Mouse (Mus musculus): ENCODE data around the gene Snrpg. TPM values are rescaled to one million over a fixed set of nuclear protein-coding genes. Genes with fewer than 3 reads are reported as not detected.

Snrpg gene
- total and polyA plus RNA-seq, 3 experiments = 761 to 1,339 (median 796) TPM

- TF ChIP-seq ETS1 (IDR thresholded peaks at IDR 0.05; ENCODE audit: low read depth, low read length) (no peak), MXI1 (IDR thresholded peaks at IDR 0.05; ENCODE audit: low read depth, low read length) (no peak), ELF1 (IDR thresholded peaks at IDR 0.05; ENCODE audit: low read depth, low read length) (0 out of 2 replicates have a peak, but pooled peaks have one; percentile 59), MAFK (IDR thresholded peaks at IDR 0.05; ENCODE audit: borderline replicate concordance, low read depth, low read length) (peak; percentile 99), NRF1 (IDR thresholded peaks at IDR 0.05; ENCODE audit: insufficient read depth, low read depth, low read length, poor library complexity, severe bottlenecking) (no peak), TBP (IDR thresholded peaks at IDR 0.05; ENCODE audit: low read depth, low read length) (peak; percentile 100), MEF2A (IDR thresholded peaks at IDR 0.05; ENCODE audit: extremely low read depth, insufficient replicate concordance, low read depth, low read length, poor library complexity, severe bottlenecking) (no peak), MAZ (IDR thresholded peaks at IDR 0.05; ENCODE audit: low read depth, low read length) (no peak)
- Histone ChIP-seq H3K27ac (ENCODE audit: control insufficient read depth, low read depth, low read length) (peak overlapping the region; percentile 9; the same call in 1 of the 2 replicates), H3K79me2 (ENCODE audit: control insufficient read depth, insufficient read depth, low read length, poor library complexity) (peaks cover 25% of the 10 kb centered on the region), H3K9ac (ENCODE audit: control insufficient read depth, low read depth, low read length, poor library complexity, severe bottlenecking) (peak overlapping the region; percentile 67), H3K27me3 (ENCODE audit: control insufficient read depth in 1 of 2, insufficient read depth in 2 of 2, low read length in 2 of 2) (no peaks in the 10 kb centered on the region), H3K4me1 (ENCODE audit: control insufficient read depth in 1 of 2, insufficient read depth in 2 of 2, low read length in 2 of 2) (peaks cover 0 to 8% of the 10 kb centered on the region in 2 experiments; a peak in 3 of 4 replicates), H3K4me3 (ENCODE audit: control insufficient read depth in 1 of 2, insufficient read depth in 1 of 2, low read depth in 2 of 2, low read length in 2 of 2) (peak overlapping the region; percentile 60 to 69), H3K36me3 (ENCODE audit: control insufficient read depth in 1 of 2, insufficient read depth in 2 of 2, low read length in 2 of 2) (peaks cover 0 to 20% of the 10 kb centered on the region in 2 experiments; a peak in 3 of 4 replicates), H3K9me3 (replicated peaks; ENCODE audit: insufficient read depth, low read length) (no peaks in the 10 kb centered on the region)
- peak; percentile 88 for DNase-seq (ENCODE audit: low read depth, low spot score)
These were observed 32.6 kb downstream of the Snrpg start for GRCm38 (mm10) chr6:86403728-86404099.

GRCm38 (mm10) chr6:86404100-86404861, 33.2 kb downstream of the Snrpg start, which contains the start of gene Tia1:
Gene Tia1 (plus strand): TSS chr6:86404219.
- H3K4me3 ChIP-seq (ENCODE audit: control insufficient read depth in 1 of 2, insufficient read depth in 1 of 2, low read depth in 2 of 2, low read length in 2 of 2) = peak within 1 kb of the TSS; percentile 80 to 83
- H3K9ac ChIP-seq (ENCODE audit: control insufficient read depth, low read depth, low read length, poor library complexity, severe bottlenecking) = peak within 1 kb of the TSS; percentile 94
- peak; percentile 98 for DNase-seq (ENCODE audit: low read depth, low spot score)
- TF ChIP-seq MEF2A (IDR thresholded peaks at IDR 0.05; ENCODE audit: extremely low read depth, insufficient replicate concordance, low read depth, low read length, poor library complexity, severe bottlenecking) (no peak), ZMIZ1 (IDR thresholded peaks at IDR 0.05; ENCODE audit: low read depth, low read length) (peak; percentile 71), POLR2AphosphoS2 (IDR thresholded peaks at IDR 0.05; ENCODE audit: low read length) (no peak), MAFK (IDR thresholded peaks at IDR 0.05; ENCODE audit: borderline replicate concordance, low read depth, low read length) (no peak), KAT2A (conservative IDR thresholded peaks at IDR 0.05; ENCODE audit: low read depth, low read length) (no peak; the same call in 1 of the 2 replicates), TBP (IDR thresholded peaks at IDR 0.05; ENCODE audit: low read depth, low read length) (no peak), TCF12 (IDR thresholded peaks at IDR 0.05; ENCODE audit: low read depth, low read length) (peak; percentile 35; the same call in 1 of the 2 replicates), NELFE (IDR thresholded peaks at IDR 0.05; ENCODE audit: low read depth, low read length) (peak; percentile 86), POLR2A (IDR thresholded peaks at IDR 0.05; ENCODE audit: control insufficient read depth in 1 of 2, insufficient read depth in 1 of 2, low read depth in 1 of 2, low read length in 2 of 2, poor library complexity in 1 of 2) (peak; percentile 52 to 82; a peak in 3 of 4 replicates), ELF1 (IDR thresholded peaks at IDR 0.05; ENCODE audit: low read depth, low read length) (no peak), HCFC1 (IDR thresholded peaks at IDR 0.05; ENCODE audit: low read depth, low read length) (peak; percentile 79), MAZ (IDR thresholded peaks at IDR 0.05; ENCODE audit: low read depth, low read length) (no peak), RCOR1 (IDR thresholded peaks at IDR 0.05; ENCODE audit: low read depth, low read length) (no peak), ZC3H11A (IDR thresholded peaks at IDR 0.05; ENCODE audit: low read depth, low read length) (no peak), E2F4 (IDR thresholded peaks at IDR 0.05; ENCODE audit: borderline replicate concordance, low read depth, low read length) (no peak), GABPA (IDR thresholded peaks at IDR 0.05; ENCODE audit: low read depth, low read length) (no peak), NRF1 (IDR thresholded peaks at IDR 0.05; ENCODE audit: insufficient read depth, low read depth, low read length, poor library complexity, severe bottlenecking) (peak; percentile 97), ZKSCAN1 (IDR thresholded peaks at IDR 0.05; ENCODE audit: low read depth, low read length) (no peak), POLR2AphosphoS5 (IDR thresholded peaks at IDR 0.05; ENCODE audit: borderline replicate concordance, low read depth, low read length) (no peak), CTCF (IDR thresholded peaks at IDR 0.05 in 2 of 3, conservative IDR thresholded peaks at IDR 0.05 in 1 of 3; ENCODE audit: control insufficient read depth in 1 of 3, insufficient read depth in 1 of 3, low read depth in 2 of 3, low read length in 3 of 3, poor library complexity in 1 of 3, severe bottlenecking in 1 of 3) (no peak), MYB (IDR thresholded peaks at IDR 0.05; ENCODE audit: low read depth, low read length) (no peak), SMC3 (IDR thresholded peaks at IDR 0.05; ENCODE audit: low read depth, low read length) (no peak), GATA1 (IDR thresholded peaks at IDR 0.05; ENCODE audit: low read depth, low read length) (no peak), CHD2 (IDR thresholded peaks at IDR 0.05; ENCODE audit: low read length) (no peak), BHLHE40 (IDR thresholded peaks at IDR 0.05; ENCODE audit: borderline replicate concordance, low read depth, low read length) (peak; percentile 64; the same call in 1 of the 2 replicates), TAL1 (IDR thresholded peaks at IDR 0.05; ENCODE audit: low read length) (no peak)

More at GRCm38 (mm10) chr6:86404100-86404861, 33.2 kb downstream of the Snrpg start, which contains the start of gene Tia1:
- peak within 1 kb of the TSS; percentile 94 for H3K27ac ChIP-seq (ENCODE audit: control insufficient read depth, low read depth, low read length)
- no peaks in the 10 kb centered on the region for H3K9me3 ChIP-seq (replicated peaks; ENCODE audit: insufficient read depth, low read length)
- H3K4me1 ChIP-seq (ENCODE audit: control insufficient read depth in 1 of 2, insufficient read depth in 2 of 2, low read length in 2 of 2) = peaks cover 0 to 8% of the 10 kb centered on the region in 2 experiments; a peak in 3 of 4 replicates
- peaks cover 0 to 20% of the 10 kb centered on the region in 2 experiments; a peak in 3 of 4 replicates for H3K36me3 ChIP-seq (ENCODE audit: control insufficient read depth in 1 of 2, insufficient read depth in 2 of 2, low read length in 2 of 2)
- H3K27me3 ChIP-seq (ENCODE audit: control insufficient read depth in 1 of 2, insufficient read depth in 2 of 2, low read length in 2 of 2) = no peaks in the 10 kb centered on the region
- peaks cover 27% of the 10 kb centered on the region for H3K79me2 ChIP-seq (ENCODE audit: control insufficient read depth, insufficient read depth, low read length, poor library complexity)
